Mouse (Mus musculus): ENCODE results near the gene Phactr4. TPM values are rescaled to one million over a fixed set of nuclear protein-coding genes. Genes with fewer than 3 reads are reported as not detected.
A peak's percentile ranks its signal among the peaks of the same experiment; 100 is the strongest.

Phactr4 gene
- polyA plus RNA-seq, 1 experiment from 2014 or later: 23.3 TPM

GRCm38 (mm10) chr4:132341451-132341850 is 80.8 kb downstream of the Phactr4 start:
- Histone ChIP-seq H3K9me3 (ENCODE audit: low read depth, low read length) (no peaks in the 10 kb centered on the region), H3K27me3 (ENCODE audit: insufficient read depth, low read length) (no peaks in the 10 kb centered on the region), H3K4me2 (no peak overlapping the region), H3K27ac (ENCODE audit: low read depth) (no peak overlapping the region), H3K4me1 (ENCODE audit: insufficient read depth) (peaks cover 9% of the 10 kb centered on the region; the same call in 1 of the 2 replicates), H3K36me3 (ENCODE audit: insufficient read depth) (peaks cover 42% of the 10 kb centered on the region), H3K4me3 (ENCODE audit: low read depth, low read length) (no peak overlapping the region), H3K9ac (no peak overlapping the region)
- ATAC-seq (ENCODE audit: insufficient read depth): no peak
- DNase-seq: no peak
- no peak for TF ChIP-seq CTCF (IDR thresholded peaks at IDR 0.05; ENCODE audit: low read depth)
- WGBS: 85% methylated on average over 3 of the region's 3 CpGs

- H3K27ac ChIP-seq (ENCODE audit: low read depth): no peak overlapping the region
- no peaks in the 10 kb centered on the region for H3K9me3 ChIP-seq (ENCODE audit: low read depth, low read length)
- H3K4me3 ChIP-seq (ENCODE audit: low read depth, low read length): no peak overlapping the region
- H3K4me2 ChIP-seq: no peak overlapping the region
- peaks cover 67% of the 10 kb centered on the region for H3K36me3 ChIP-seq (ENCODE audit: insufficient read depth)
- no peak overlapping the region for H3K9ac ChIP-seq
- H3K4me1 ChIP-seq (ENCODE audit: insufficient read depth): 0 out of 2 replicates have a peak, but pooled peaks cover 3% of the 10 kb centered on the region
- DNase-seq (no peak), ATAC-seq (ENCODE audit: insufficient read depth) (no peak)
- no peak for TF ChIP-seq CTCF (IDR thresholded peaks at IDR 0.05; ENCODE audit: low read depth)
- H3K27me3 ChIP-seq (ENCODE audit: insufficient read depth, low read length): no peaks in the 10 kb centered on the region
- 88% methylated on average over 13 of the region's 13 CpGs for WGBS
Measured at GRCm38 (mm10) chr4:132338943-132339342, 83.3 kb downstream of the Phactr4 start.

GRCm38 (mm10) chr4:132332880-132333279 is 89.4 kb downstream of the Phactr4 start:
- no peak for DNase-seq
- H3K27me3 ChIP-seq (ENCODE audit: insufficient read depth, low read length): no peaks in the 10 kb centered on the region
- no peak for TF ChIP-seq CTCF (IDR thresholded peaks at IDR 0.05; ENCODE audit: low read depth)
- H3K36me3 ChIP-seq (ENCODE audit: insufficient read depth): peaks cover 61% of the 10 kb centered on the region
- no peak for ATAC-seq (ENCODE audit: insufficient read depth)
- peaks cover 6% of the 10 kb centered on the region; the same call in 1 of the 2 replicates for H3K4me1 ChIP-seq (ENCODE audit: insufficient read depth)
- no peaks in the 10 kb centered on the region for H3K9me3 ChIP-seq (ENCODE audit: low read depth, low read length)
- H3K4me2 ChIP-seq: no peak overlapping the region
- WGBS: 87% methylated on average over 6 of the region's 6 CpGs
- no peak overlapping the region for H3K4me3 ChIP-seq (ENCODE audit: low read depth, low read length)
- no peak overlapping the region for H3K9ac ChIP-seq
- no peak overlapping the region for H3K27ac ChIP-seq (ENCODE audit: low read depth)

- TF ChIP-seq CTCF (IDR thresholded peaks at IDR 0.05; ENCODE audit: low read depth): no peak
- Histone ChIP-seq H3K4me3 (ENCODE audit: low read depth, low read length) (no peak overlapping the region), H3K27ac (ENCODE audit: low read depth) (no peak overlapping the region), H3K9me3 (ENCODE audit: low read depth, low read length) (no peaks in the 10 kb centered on the region), H3K9ac (no peak overlapping the region), H3K27me3 (ENCODE audit: insufficient read depth, low read length) (no peaks in the 10 kb centered on the region), H3K4me1 (ENCODE audit: insufficient read depth) (peaks cover 6% of the 10 kb centered on the region; the same call in 1 of the 2 replicates), H3K36me3 (ENCODE audit: insufficient read depth) (peaks cover 52% of the 10 kb centered on the region), H3K4me2 (no peak overlapping the region)
- WGBS: 77% methylated on average over 3 of the region's 3 CpGs
- ATAC-seq (ENCODE audit: insufficient read depth) (no peak), DNase-seq (no peak)
Measured at GRCm38 (mm10) chr4:132331960-132332359, 90.3 kb downstream of the Phactr4 start.

- Histone ChIP-seq H3K27ac (ENCODE audit: low read depth) (peak overlapping the region; percentile 82), H3K36me3 (ENCODE audit: insufficient read depth) (peaks cover 46% of the 10 kb centered on the region), H3K9me3 (ENCODE audit: low read depth, low read length) (no peaks in the 10 kb centered on the region), H3K4me1 (ENCODE audit: insufficient read depth) (peaks cover 6% of the 10 kb centered on the region; the same call in 1 of the 2 replicates), H3K9ac (peak overlapping the region; percentile 75), H3K4me2 (peak overlapping the region; percentile 82), H3K4me3 (ENCODE audit: low read depth, low read length) (peak overlapping the region; percentile 64), H3K27me3 (ENCODE audit: insufficient read depth, low read length) (no peaks in the 10 kb centered on the region)
- no peak for DNase-seq
- ATAC-seq (ENCODE audit: insufficient read depth): peak; percentile 9; the same call in 1 of the 2 replicates
- TF ChIP-seq CTCF (IDR thresholded peaks at IDR 0.05; ENCODE audit: low read depth): no peak
- 6% methylated on average over 10 of the region's 10 CpGs for WGBS
Measured at GRCm38 (mm10) chr4:132329835-132330354, 92.4 kb downstream of the Phactr4 start.

DNA sequence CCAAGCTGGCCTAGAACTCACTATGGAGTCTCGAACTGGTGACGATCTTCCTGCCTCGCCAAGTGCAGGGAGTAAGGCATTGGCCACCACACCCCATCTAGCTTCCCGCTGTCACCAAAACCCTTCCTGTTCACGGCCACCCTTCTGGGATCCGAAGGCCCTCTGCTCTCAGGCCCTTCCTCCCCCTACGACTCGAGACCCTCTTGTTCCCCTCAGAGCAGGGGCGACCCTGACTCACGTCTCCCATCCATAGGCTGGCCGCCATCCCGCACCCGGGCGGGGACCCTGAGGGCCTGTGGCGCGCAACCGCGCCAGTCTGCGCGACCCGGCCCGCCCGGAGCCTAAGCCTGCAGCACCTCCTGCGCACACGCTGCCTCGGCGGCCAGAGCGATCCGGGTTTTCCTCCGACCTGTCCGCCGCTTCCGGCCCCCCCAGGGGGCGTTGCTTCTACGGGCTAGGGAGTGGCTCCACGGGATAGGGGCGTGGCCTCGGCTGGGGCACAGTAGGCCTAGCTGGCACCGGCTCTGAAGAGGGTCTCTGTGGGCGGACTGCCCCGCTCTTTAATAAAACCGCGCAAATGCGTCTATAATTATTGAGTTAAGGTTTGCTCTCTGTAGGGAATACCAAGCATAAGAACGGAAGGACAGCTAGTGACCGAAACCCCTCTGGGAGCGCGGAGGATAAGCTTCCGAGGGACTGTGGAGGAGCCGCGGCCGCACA is 93.0 kb downstream of the Phactr4 start, which contains the start of gene Trnau1ap:
TSS of gene Trnau1ap (minus strand) at position 424 of the 720 bp plus-strand sequence.
- Histone ChIP-seq H3K9ac (peak within 1 kb of the TSS; percentile 75), H3K36me3 (ENCODE audit: insufficient read depth) (peaks cover 45% of the 10 kb centered on the region), H3K27ac (ENCODE audit: low read depth) (peak within 1 kb of the TSS; percentile 82), H3K4me1 (ENCODE audit: insufficient read depth) (peaks cover 6% of the 10 kb centered on the region; the same call in 1 of the 2 replicates), H3K4me3 (ENCODE audit: low read depth, low read length) (peak within 1 kb of the TSS; percentile 64), H3K4me2 (peak within 1 kb of the TSS; percentile 82), H3K9me3 (ENCODE audit: low read depth, low read length) (no peaks in the 10 kb centered on the region), H3K27me3 (ENCODE audit: insufficient read depth, low read length) (no peaks in the 10 kb centered on the region)
- peak; percentile 98 for DNase-seq
- under 1% methylated on average over 52 of the region's 52 CpGs for WGBS
- ATAC-seq (ENCODE audit: insufficient read depth): peak; percentile 97
- peak; percentile 17; the same call in 1 of the 2 replicates for TF ChIP-seq CTCF (IDR thresholded peaks at IDR 0.05; ENCODE audit: low read depth)

DNA sequence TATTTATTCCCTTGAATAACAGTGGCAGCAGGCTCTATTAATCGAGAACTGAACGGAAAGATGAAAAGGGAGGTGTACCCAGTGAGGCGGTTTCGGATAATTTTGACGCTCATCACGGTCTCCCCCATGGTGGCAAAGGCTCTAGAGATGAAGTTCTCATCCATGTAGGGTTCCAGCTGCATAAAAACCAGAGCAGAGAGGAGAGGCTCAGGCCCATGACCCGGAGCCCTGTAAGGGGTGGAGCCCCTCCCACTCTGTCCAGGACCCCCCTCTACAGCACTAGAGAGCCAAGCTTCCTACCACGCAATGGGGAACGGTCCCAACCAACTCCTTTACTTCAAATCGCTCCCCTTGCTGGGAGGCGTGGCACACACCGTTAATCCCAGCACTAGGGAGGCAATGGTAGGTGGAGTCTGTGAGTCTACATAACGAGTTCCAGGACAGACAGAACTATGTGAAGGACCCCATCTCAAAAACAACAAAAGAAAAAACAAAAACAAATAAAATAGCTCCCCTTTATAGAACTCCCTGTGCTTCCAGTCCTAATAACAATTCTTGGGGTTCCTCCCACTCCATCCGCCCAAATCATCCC is 93.8 kb downstream of the Phactr4 start:
- H3K4me3 ChIP-seq (ENCODE audit: low read depth, low read length): peak overlapping the region; percentile 64
- H3K9ac ChIP-seq: peak overlapping the region; percentile 75
- H3K4me1 ChIP-seq (ENCODE audit: insufficient read depth): peaks cover 6% of the 10 kb centered on the region; the same call in 1 of the 2 replicates
- peak overlapping the region; percentile 82 for H3K27ac ChIP-seq (ENCODE audit: low read depth)
- ATAC-seq (ENCODE audit: insufficient read depth) (peak; percentile 16; the same call in 1 of the 2 replicates), DNase-seq (no peak)
- no peaks in the 10 kb centered on the region for H3K27me3 ChIP-seq (ENCODE audit: insufficient read depth, low read length)
- no peak for TF ChIP-seq CTCF (IDR thresholded peaks at IDR 0.05; ENCODE audit: low read depth)
- H3K9me3 ChIP-seq (ENCODE audit: low read depth, low read length): no peaks in the 10 kb centered on the region
- H3K36me3 ChIP-seq (ENCODE audit: insufficient read depth): peaks cover 45% of the 10 kb centered on the region
- H3K4me2 ChIP-seq: peak overlapping the region; percentile 82
- WGBS: 47% methylated on average over 14 of the region's 14 CpGs
